Mouse (Mus musculus): ENCODE results near the gene Asf1a. TPM values are rescaled to one million over a fixed set of nuclear protein-coding genes. Genes with fewer than 3 reads are reported as not detected.
"Not testable (repeated sequence)": the region's sequence is repeated elsewhere in the genome, so short reads cannot be mapped to it uniquely, and the experiment has no call there.

Asf1a gene
- polyA plus RNA-seq, 1 experiment: 44.3 TPM

GRCm38 (mm10) chr10:53634160-53634559, 37.6 kb downstream of the Asf1a start:
- Histone ChIP-seq H3K4me3 (ENCODE audit: insufficient read depth, low read length) (no peak overlapping the region), H3K4me1 (ENCODE audit: control insufficient read depth, insufficient read depth, low read length) (no peaks in the 10 kb centered on the region), H3K27ac (ENCODE audit: insufficient read depth, low read length) (no peak overlapping the region)
- TF ChIP-seq CTCF (IDR thresholded peaks at IDR 0.05; ENCODE audit: borderline replicate concordance, insufficient read depth, low read length) (no peak), POLR2A (IDR thresholded peaks at IDR 0.05; ENCODE audit: low read depth, low read length) (no peak)

- TF ChIP-seq POLR2A (IDR thresholded peaks at IDR 0.05; ENCODE audit: low read depth, low read length) (no peak), CTCF (IDR thresholded peaks at IDR 0.05; ENCODE audit: borderline replicate concordance, insufficient read depth, low read length) (no peak)
These were observed 38.9 kb downstream of the Asf1a start for GRCm38 (mm10) chr10:53635246-53635971.

GRCm38 (mm10) chr10:53641507-53641906, 45.0 kb downstream of the Asf1a start:
- no peaks in the 10 kb centered on the region for H3K4me1 ChIP-seq (ENCODE audit: control insufficient read depth, insufficient read depth, low read length)
- H3K27ac ChIP-seq (ENCODE audit: insufficient read depth, low read length): no peak overlapping the region
- no peak overlapping the region for H3K4me3 ChIP-seq (ENCODE audit: insufficient read depth, low read length)
- TF ChIP-seq POLR2A (IDR thresholded peaks at IDR 0.05; ENCODE audit: low read depth, low read length) (no peak), CTCF (IDR thresholded peaks at IDR 0.05; ENCODE audit: borderline replicate concordance, insufficient read depth, low read length) (no peak)

More at GRCm38 (mm10) chr10:53635246-53635971, 38.9 kb downstream of the Asf1a start:
- Histone ChIP-seq H3K27ac (ENCODE audit: insufficient read depth, low read length) (no peak overlapping the region), H3K4me1 (ENCODE audit: control insufficient read depth, insufficient read depth, low read length) (no peaks in the 10 kb centered on the region), H3K4me3 (ENCODE audit: insufficient read depth, low read length) (no peak overlapping the region)

- no peak for TF ChIP-seq CTCF (IDR thresholded peaks at IDR 0.05; ENCODE audit: borderline replicate concordance, insufficient read depth, low read length)
- no peak for TF ChIP-seq POLR2A (IDR thresholded peaks at IDR 0.05; ENCODE audit: low read depth, low read length)
These were observed 54.1 kb downstream of the Asf1a start for GRCm38 (mm10) chr10:53650683-53651082.

GRCm38 (mm10) chr10:53654239-53654638, 57.7 kb downstream of the Asf1a start:
- H3K27ac ChIP-seq (ENCODE audit: insufficient read depth, low read length); H3K4me1 ChIP-seq (ENCODE audit: control insufficient read depth, insufficient read depth, low read length); H3K4me3 ChIP-seq (ENCODE audit: insufficient read depth, low read length): not testable (repeated sequence)

More at GRCm38 (mm10) chr10:53650683-53651082, 54.1 kb downstream of the Asf1a start:
- Histone ChIP-seq H3K4me3 (ENCODE audit: insufficient read depth, low read length) (no peak overlapping the region), H3K27ac (ENCODE audit: insufficient read depth, low read length) (no peak overlapping the region), H3K4me1 (ENCODE audit: control insufficient read depth, insufficient read depth, low read length) (no peaks in the 10 kb centered on the region)

Other genes starting within 250 kb of the Asf1a start
- 6.9 and 11.1 TPM in 2 replicates for gene Cep85l, start 216.8 kb upstream of the Asf1a start, polyA plus RNA-seq (2011; ENCODE audit: insufficient read length, low read depth, missing spikeins)
- 5.0 and 6.4 TPM in 2 replicates for gene Mcm9, start 33.7 kb downstream of the Asf1a start, polyA plus RNA-seq (2011; ENCODE audit: insufficient read length, low read depth, missing spikeins)
- 2.2 and 3.8 TPM in 2 replicates for gene Fam184a, start 154.4 kb downstream of the Asf1a start, polyA plus RNA-seq (2011; ENCODE audit: insufficient read length, low read depth, missing spikeins)

Measured in embryonic fibroblast, embryonic 13.5 days (primary cell).